Mouse (Mus musculus): ENCODE measurements around the gene Gskip. TPM values are rescaled to one million over a fixed set of nuclear protein-coding genes. Genes with fewer than 3 reads are reported as not detected.

The Gskip gene
- 20.6 and 21.2 TPM in 2 replicates for polyA plus RNA-seq (2012; ENCODE audit: insufficient read depth, insufficient read length, missing spikeins)

DNA sequence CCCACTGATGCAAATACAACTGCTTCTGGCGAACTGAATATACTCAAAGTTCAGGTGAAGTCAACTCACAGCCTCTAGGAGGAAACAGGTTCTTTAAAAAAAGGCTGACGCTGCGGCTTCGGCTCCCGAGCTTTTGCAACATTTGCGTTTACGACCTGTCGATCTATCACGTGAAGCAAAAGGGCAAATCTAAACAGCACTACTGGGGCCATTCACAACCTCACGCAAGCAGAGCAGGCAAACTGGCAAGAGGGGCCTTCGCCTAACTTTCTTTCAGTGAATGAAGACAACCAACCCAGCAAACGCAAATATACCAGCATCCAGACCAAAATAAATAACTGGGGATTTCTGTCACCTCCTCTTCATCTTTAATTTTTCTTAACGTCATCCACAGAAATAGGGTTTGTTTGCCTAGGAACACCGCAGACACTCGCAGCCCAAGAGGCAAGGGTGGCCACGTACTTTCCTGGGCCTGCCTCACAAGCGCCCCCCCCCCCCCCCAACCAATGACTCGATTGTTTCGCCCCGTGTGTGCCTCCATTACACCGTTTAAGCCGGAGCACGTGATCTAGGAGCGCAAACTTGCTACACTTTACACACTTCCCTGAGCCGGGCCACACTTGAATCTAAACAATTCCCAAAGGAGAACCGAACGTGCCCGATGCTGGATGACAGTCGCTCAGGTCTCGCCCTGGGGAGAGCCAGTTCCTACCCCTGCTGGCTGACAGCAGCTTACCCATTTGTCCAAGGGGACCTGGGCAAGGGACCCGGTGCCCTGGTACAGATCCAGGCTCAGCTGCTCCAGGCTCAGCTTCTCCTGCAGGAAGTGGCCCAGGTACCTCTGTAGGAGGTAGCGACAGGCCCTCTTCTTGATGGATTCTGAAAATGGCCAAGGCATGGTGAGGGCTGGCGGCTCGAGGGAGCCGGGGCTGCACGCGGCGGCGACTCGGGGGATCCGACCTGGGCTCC, at the start of gene Gskip:
Gene Gskip, plus strand, starts transcription at position 897 of the 969 bp plus-strand sequence.
- Histone ChIP-seq H3K4me3 (ENCODE audit: insufficient read depth, low read length) (peak within 1 kb of the TSS; percentile 80), H3K27ac (ENCODE audit: insufficient read depth, low read depth, low read length) (peak within 1 kb of the TSS; percentile 81), H3K4me1 (ENCODE audit: control insufficient read depth, insufficient read depth, low read length) (peaks cover 15% of the 10 kb centered on the region)
- TF ChIP-seq POLR2A (IDR thresholded peaks at IDR 0.05; ENCODE audit: borderline replicate concordance, low read depth, low read length), result no peak
- TF ChIP-seq CTCF (IDR thresholded peaks at IDR 0.05; ENCODE audit: low read depth, low read length), result no peak

DNA sequence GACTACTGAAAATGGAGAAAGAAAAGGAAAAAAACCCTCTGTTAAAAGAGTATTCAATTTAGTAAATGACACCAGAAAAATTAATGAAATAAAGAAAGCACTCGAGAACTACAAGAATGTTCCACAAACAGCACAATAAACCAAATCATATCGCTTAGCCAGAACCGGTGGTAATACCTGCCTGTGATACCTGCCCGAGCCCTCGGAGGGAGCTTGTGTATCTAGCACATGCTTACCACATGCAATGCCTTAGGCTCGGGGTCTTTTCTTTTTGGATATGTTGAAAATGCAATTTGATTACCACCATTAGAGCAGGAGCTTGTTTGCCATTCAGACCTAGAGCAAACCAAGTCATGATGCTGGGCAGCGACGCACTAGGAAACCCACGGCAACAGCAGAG, 48.1 kb upstream of the Gskip start:
- TF ChIP-seq POLR2A (IDR thresholded peaks at IDR 0.05; ENCODE audit: borderline replicate concordance, low read depth, low read length) (no peak), CTCF (IDR thresholded peaks at IDR 0.05; ENCODE audit: low read depth, low read length) (no peak)
- H3K27ac ChIP-seq (ENCODE audit: insufficient read depth, low read depth, low read length), result no peak overlapping the region
- H3K4me3 ChIP-seq (ENCODE audit: insufficient read depth, low read length), result no peak overlapping the region
- no peaks in the 10 kb centered on the region for H3K4me1 ChIP-seq (ENCODE audit: control insufficient read depth, insufficient read depth, low read length)

DNA sequence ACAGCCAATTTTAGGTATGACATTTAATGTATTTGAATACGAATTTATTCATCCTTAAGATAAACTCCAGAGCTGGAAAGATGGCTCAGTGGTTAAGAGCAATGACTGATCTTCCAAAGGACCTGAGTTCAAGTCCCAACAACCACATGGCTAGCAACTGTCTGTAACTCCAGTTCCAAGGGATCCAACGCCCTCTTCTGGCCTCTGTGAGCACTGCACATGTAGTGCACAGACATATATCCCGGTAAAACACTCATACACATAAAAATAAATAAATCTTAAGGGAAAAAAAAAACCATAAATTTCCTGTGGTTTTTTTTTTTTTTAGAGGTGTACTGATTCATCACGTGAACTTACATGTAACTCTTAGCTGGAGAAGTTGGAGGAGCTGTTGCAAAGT, 47.1 kb upstream of the Gskip start:
- TF ChIP-seq CTCF (IDR thresholded peaks at IDR 0.05; ENCODE audit: low read depth, low read length), result no peak
- TF ChIP-seq POLR2A (IDR thresholded peaks at IDR 0.05; ENCODE audit: borderline replicate concordance, low read depth, low read length), result no peak
- H3K27ac ChIP-seq (ENCODE audit: insufficient read depth, low read depth, low read length), result no peak overlapping the region
- no peaks in the 10 kb centered on the region for H3K4me1 ChIP-seq (ENCODE audit: control insufficient read depth, insufficient read depth, low read length)
- no peak overlapping the region for H3K4me3 ChIP-seq (ENCODE audit: insufficient read depth, low read length)

DNA sequence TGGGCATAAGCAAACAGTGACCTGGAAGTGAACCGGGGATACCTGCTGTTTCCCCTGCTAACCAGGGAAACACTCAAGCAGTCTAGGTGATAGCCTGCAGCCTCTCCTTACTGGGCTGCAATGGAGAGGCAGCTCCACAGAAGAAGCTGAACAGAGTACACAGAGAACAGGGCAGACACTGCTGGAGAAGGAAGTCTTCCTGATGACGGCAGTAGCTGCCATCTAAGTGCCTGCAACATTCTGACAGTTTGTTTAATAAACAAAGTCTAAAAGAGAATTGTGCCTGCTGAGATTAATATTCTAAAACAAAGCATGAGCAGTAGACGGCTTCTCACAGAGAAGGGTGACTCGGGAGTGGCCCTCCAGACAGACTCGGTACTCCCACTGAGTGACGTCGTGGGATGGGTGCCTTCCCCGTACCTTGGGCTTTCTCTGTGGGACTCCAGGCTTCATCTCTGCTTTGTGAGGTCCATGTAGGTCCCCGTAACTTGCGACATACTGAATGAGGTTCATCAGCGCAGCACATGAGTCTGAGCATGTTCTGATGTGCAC, 41.8 kb upstream of the Gskip start:
- TF ChIP-seq POLR2A (IDR thresholded peaks at IDR 0.05; ENCODE audit: borderline replicate concordance, low read depth, low read length) (no peak), CTCF (IDR thresholded peaks at IDR 0.05; ENCODE audit: low read depth, low read length) (no peak)
- Histone ChIP-seq H3K4me3 (ENCODE audit: insufficient read depth, low read length) (no peak overlapping the region), H3K4me1 (ENCODE audit: control insufficient read depth, insufficient read depth, low read length) (no peaks in the 10 kb centered on the region), H3K27ac (ENCODE audit: insufficient read depth, low read depth, low read length) (no peak overlapping the region)

DNA sequence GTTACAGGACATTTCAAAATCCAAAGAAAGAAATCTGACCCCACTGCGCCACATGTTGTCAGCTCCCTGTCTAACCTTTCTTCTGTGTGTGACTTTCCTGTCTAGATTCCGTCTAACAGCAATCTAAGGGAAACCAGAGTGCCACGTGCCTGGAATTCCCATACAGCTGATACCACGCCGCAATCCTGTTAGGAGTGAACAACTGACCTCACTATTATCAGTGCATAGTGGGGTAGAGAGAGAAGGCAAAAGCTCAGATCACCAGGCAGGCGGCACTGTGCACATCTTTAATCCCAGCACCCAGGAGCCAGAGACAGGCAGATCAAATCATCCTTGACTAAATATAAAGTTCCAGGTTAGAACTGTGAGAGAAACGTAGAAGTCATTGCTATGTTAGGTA, 28.8 kb upstream of the Gskip start:
- H3K27ac ChIP-seq (ENCODE audit: insufficient read depth, low read depth, low read length), result no peak overlapping the region
- no peak for TF ChIP-seq POLR2A (IDR thresholded peaks at IDR 0.05; ENCODE audit: borderline replicate concordance, low read depth, low read length)
- no peak for TF ChIP-seq CTCF (IDR thresholded peaks at IDR 0.05; ENCODE audit: low read depth, low read length)
- H3K4me3 ChIP-seq (ENCODE audit: insufficient read depth, low read length), result no peak overlapping the region
- H3K4me1 ChIP-seq (ENCODE audit: control insufficient read depth, insufficient read depth, low read length), result no peaks in the 10 kb centered on the region

DNA sequence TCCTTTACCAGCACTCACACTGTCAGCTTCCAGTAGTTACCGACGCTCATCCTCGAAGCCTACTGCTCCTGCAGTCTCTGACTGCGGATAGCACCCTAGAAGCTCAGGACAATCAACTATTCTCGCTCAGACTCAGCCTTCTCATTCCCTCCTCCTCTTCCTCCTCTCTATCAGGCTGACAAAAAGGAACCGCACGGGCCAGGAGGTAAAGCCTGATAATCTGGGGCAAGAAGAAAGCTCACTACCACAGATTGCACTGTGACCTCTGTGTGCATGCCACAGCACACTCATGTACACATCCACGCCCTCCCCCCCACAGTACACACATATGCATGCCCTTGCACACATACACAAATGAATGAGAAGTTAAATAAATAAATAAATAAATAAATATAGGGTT, 8.4 kb upstream of the Gskip start:
- Histone ChIP-seq H3K4me1 (ENCODE audit: control insufficient read depth, insufficient read depth, low read length) (no peaks in the 10 kb centered on the region), H3K4me3 (ENCODE audit: insufficient read depth, low read length) (no peak overlapping the region)

DNA sequence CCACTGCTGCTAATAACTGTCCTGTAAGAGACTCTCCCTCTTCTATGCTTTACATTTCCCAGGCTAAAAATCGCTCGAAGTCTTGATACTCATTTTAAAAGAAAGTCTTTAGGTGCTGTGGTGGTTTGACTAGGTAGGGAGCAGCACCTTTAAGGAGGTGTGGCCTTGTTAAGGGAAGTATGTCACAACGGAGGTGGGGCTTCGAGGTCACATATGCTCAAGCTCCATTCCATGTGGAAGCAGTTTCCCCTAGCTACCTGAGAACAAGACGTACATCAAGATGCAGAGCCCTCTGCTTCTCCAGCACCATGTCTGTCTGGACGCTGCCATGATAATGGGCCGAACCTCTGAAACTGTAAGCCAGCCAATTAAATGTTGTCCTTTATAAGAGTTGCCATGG, 6.4 kb upstream of the Gskip start:
- H3K4me1 ChIP-seq (ENCODE audit: control insufficient read depth, insufficient read depth, low read length), result peaks cover 3% of the 10 kb centered on the region
- no peak overlapping the region for H3K27ac ChIP-seq (ENCODE audit: insufficient read depth, low read depth, low read length)
- no peak overlapping the region for H3K4me3 ChIP-seq (ENCODE audit: insufficient read depth, low read length)

More for the DNA sequence above, 8.4 kb upstream of the Gskip start:
- no peak for TF ChIP-seq CTCF (IDR thresholded peaks at IDR 0.05; ENCODE audit: low read depth, low read length)
- no peak for TF ChIP-seq POLR2A (IDR thresholded peaks at IDR 0.05; ENCODE audit: borderline replicate concordance, low read depth, low read length)
- no peak overlapping the region for H3K27ac ChIP-seq (ENCODE audit: insufficient read depth, low read depth, low read length)

DNA sequence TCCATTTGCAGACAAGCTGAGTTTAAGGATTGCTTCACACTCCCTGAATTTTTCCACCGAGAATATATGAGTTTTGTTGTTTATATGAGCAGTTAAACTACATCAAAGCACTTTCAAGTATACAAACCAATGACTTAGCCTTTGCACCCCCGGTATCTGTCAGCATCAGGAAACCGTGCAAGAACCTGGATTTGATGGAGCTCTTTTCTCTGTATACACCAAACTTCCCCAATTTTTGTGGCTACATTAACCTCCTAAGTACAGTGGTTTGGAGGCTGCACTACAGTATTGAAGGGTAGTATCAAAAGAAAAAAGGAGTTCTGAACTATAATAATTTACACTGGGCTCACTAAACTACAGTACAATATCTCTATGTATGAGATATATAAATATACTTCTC, 5.9 kb upstream of the Gskip start:
- Histone ChIP-seq H3K4me1 (ENCODE audit: control insufficient read depth, insufficient read depth, low read length) (peaks cover 5% of the 10 kb centered on the region), H3K27ac (ENCODE audit: insufficient read depth, low read depth, low read length) (no peak overlapping the region), H3K4me3 (ENCODE audit: insufficient read depth, low read length) (no peak overlapping the region)
- TF ChIP-seq POLR2A (IDR thresholded peaks at IDR 0.05; ENCODE audit: borderline replicate concordance, low read depth, low read length) (no peak), CTCF (IDR thresholded peaks at IDR 0.05; ENCODE audit: low read depth, low read length) (no peak)

More for the DNA sequence above, 6.4 kb upstream of the Gskip start:
- no peak for TF ChIP-seq POLR2A (IDR thresholded peaks at IDR 0.05; ENCODE audit: borderline replicate concordance, low read depth, low read length)
- no peak for TF ChIP-seq CTCF (IDR thresholded peaks at IDR 0.05; ENCODE audit: low read depth, low read length)

DNA sequence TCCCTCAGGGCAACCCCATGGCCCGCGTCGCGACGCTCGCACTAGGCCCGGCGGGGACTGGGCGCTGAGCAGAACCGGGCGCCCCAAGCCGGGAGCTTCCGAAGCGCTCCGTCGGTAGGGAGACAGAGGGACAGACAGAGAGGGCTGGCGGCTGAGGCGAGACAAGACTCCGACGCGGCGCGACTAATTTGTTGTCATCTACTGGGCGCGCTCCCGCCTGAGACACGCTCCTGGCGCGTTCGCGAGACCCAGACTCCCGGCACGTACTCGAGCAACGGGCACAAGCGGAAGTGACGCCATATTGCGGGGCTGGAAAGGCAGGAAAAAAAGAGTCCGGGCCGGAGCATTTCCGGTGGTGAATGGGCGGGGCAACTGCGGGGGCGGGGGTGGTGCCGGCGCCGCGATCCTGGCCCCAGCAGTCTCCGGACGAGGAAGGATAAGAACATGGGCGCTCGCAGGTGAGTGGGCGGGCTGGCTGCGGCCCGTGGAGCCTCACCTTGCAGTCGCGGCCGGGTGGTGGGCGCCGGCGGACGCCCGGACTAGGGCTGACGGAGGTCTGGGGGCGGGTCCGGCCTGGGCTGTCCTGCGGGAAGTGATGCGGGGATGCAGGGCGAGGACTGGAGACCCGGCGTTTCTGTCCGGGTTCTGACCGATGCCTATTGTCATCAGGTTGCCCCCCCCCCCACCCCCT, 517 bp downstream of the Gskip start, which contains the start of gene Atg2b:
Gene Atg2b, minus strand, starts transcription at position 211 of the 691 bp plus-strand sequence.
- H3K27ac ChIP-seq (ENCODE audit: insufficient read depth, low read depth, low read length), result peak within 1 kb of the TSS; percentile 81
- peak within 1 kb of the TSS; percentile 80 for H3K4me3 ChIP-seq (ENCODE audit: insufficient read depth, low read length)
- TF ChIP-seq CTCF (IDR thresholded peaks at IDR 0.05; ENCODE audit: low read depth, low read length) (no peak), POLR2A (IDR thresholded peaks at IDR 0.05; ENCODE audit: borderline replicate concordance, low read depth, low read length) (no peak)
- peaks cover 15% of the 10 kb centered on the region for H3K4me1 ChIP-seq (ENCODE audit: control insufficient read depth, insufficient read depth, low read length)

Data from bone marrow macrophage, adult 2 months (primary cell).